10 mouse cellular contexts compared by ENCODE assay signal in genomic region chr4:144997887-144998658, GRCm38 (mm10).
DNase-seq lines count a peak whose midpoint lies in the region; ATAC-seq and TF ChIP-seq lines count a peak whose summit lies in the region.
"Had no signal": no experiment of that assay in that cellular context is flagged by ENCODE, and none has a peak within 500 bp of the region (broad histone marks: within the 10 kb centered on the region; RNA-seq: fewer than 3 reads in every experiment).

No protein-coding gene starts in this region.

- H3K4me1 ChIP-seq in liver, embryonic 12.5 days: peaks cover 52% of the 10 kb centered on the region
- H3K4me1 ChIP-seq in brown adipose tissue, adult 24 weeks (ENCODE audit: control insufficient read depth, insufficient read depth, insufficient read length, low read length): peaks cover 51% of the 10 kb centered on the region
- H3K4me1 ChIP-seq in kidney, postnatal 0 days (replicated peaks; ENCODE audit: insufficient read depth, low read length): peaks cover 45% of the 10 kb centered on the region
- H3K4me1 ChIP-seq in forebrain, embryonic 11.5 days (replicated peaks; ENCODE audit: control insufficient read depth, insufficient read depth, low read length): peaks cover 5% of the 10 kb centered on the region; the same call in 1 of the 2 replicates

- H3K9ac ChIP-seq in liver, embryonic 12.5 days: no peak overlapping the region
- H3K9ac ChIP-seq in kidney, postnatal 0 days (ENCODE audit: low read depth, low read length): no peak overlapping the region
- no peak overlapping the region for H3K9ac ChIP-seq in forebrain, embryonic 11.5 days (ENCODE audit: low read length)
- H3K9ac ChIP-seq: hindbrain, embryonic 13.5 days had no signal

- H3K4me3 ChIP-seq in liver, embryonic 12.5 days: no peak overlapping the region
- H3K4me3 ChIP-seq in brown adipose tissue, adult 24 weeks (ENCODE audit: insufficient read depth, low read depth, low read length): no peak overlapping the region
- no peak overlapping the region for H3K4me3 ChIP-seq in kidney, postnatal 0 days (replicated peaks; ENCODE audit: low read depth, low read length)
- H3K4me3 ChIP-seq in forebrain, embryonic 11.5 days (ENCODE audit: low read depth, low read length): no peak overlapping the region
- H3K4me3 ChIP-seq: hindbrain, embryonic 13.5 days had no signal

- 0 out of 2 replicates have a peak overlapping the region, but pooled peaks have one; percentile 8 for H3K27ac ChIP-seq in liver, embryonic 12.5 days
- H3K27ac ChIP-seq in brown adipose tissue, adult 24 weeks (replicated peaks; ENCODE audit: low read depth, low read length): peak overlapping the region; percentile 66
- peak overlapping the region; percentile 96 for H3K27ac ChIP-seq in kidney, postnatal 0 days
- H3K27ac ChIP-seq in forebrain, embryonic 11.5 days (ENCODE audit: low read depth, low read length): no peak overlapping the region
- H3K27ac ChIP-seq: hindbrain, embryonic 13.5 days had no signal

- 53% methylated on average over 3 of the region's 3 CpGs for WGBS in liver, embryonic 12.5 days (ENCODE audit: insufficient replicate concordance)
- WGBS in kidney, postnatal 0 days: 34% methylated on average over 3 of the region's 3 CpGs
- WGBS in forebrain, embryonic 11.5 days: 75% methylated on average over 3 of the region's 3 CpGs

- no peak for DNase-seq in liver
- peak; percentile 52 for DNase-seq in kidney, postnatal 0 days (ENCODE audit: low spot score)
- no peak for DNase-seq in gastrocnemius, postnatal 10 days
- DNase-seq in frontal cortex, postnatal 36 days (ENCODE audit: low spot score in 2 of 2): no peak
- DNase-seq in forebrain, embryonic 11.5 days (ENCODE audit: low spot score): no peak
- DNase-seq: spleen, adult 18-20 months had no signal

- 0 out of 2 replicates have a peak, but pooled peaks cover 3% of the 10 kb centered on the region for H3K36me3 ChIP-seq in liver, embryonic 12.5 days
- no peaks in the 10 kb centered on the region for H3K36me3 ChIP-seq in kidney, postnatal 0 days (ENCODE audit: insufficient read depth, low read length)
- H3K36me3 ChIP-seq in forebrain, embryonic 11.5 days (ENCODE audit: control insufficient read depth, insufficient read depth, low read length): no peaks in the 10 kb centered on the region

- no peak overlapping the region for H3K4me2 ChIP-seq in liver, embryonic 12.5 days
- H3K4me2 ChIP-seq in kidney, postnatal 0 days (ENCODE audit: low read length): no peak overlapping the region
- no peak overlapping the region for H3K4me2 ChIP-seq in forebrain, embryonic 11.5 days (ENCODE audit: low read depth, low read length, severe bottlenecking)
- H3K4me2 ChIP-seq: hindbrain, embryonic 13.5 days had no signal

- H3K9me3 ChIP-seq in liver, embryonic 12.5 days (replicated peaks): no peaks in the 10 kb centered on the region
- H3K9me3 ChIP-seq in kidney, postnatal 0 days (replicated peaks; ENCODE audit: low read length): no peaks in the 10 kb centered on the region
- no peaks in the 10 kb centered on the region for H3K9me3 ChIP-seq in forebrain, embryonic 11.5 days (ENCODE audit: control insufficient read depth, low read length)
- H3K9me3 ChIP-seq: hindbrain, embryonic 13.5 days had no signal

- no peaks in the 10 kb centered on the region for H3K27me3 ChIP-seq in liver, embryonic 12.5 days (replicated peaks)
- H3K27me3 ChIP-seq in kidney, postnatal 0 days (ENCODE audit: insufficient read depth, low read length): no peaks in the 10 kb centered on the region
- H3K27me3 ChIP-seq in forebrain, embryonic 11.5 days (ENCODE audit: control insufficient read depth, insufficient read depth, low read length): no peaks in the 10 kb centered on the region
- H3K27me3 ChIP-seq: hindbrain, embryonic 13.5 days had no signal

- no peak for ATAC-seq in liver, embryonic 12.5 days
- ATAC-seq in kidney, postnatal 0 days (replicated peaks; ENCODE audit: low FRiP score, low read depth): no peak
- ATAC-seq in neutrophil, adult 5-6 weeks (ENCODE audit: extremely low read depth, insufficient number of reproducible peaks, low FRiP score, poor library complexity, severe bottlenecking): peak; percentile 55; the same call in 1 of the 2 replicates
- no peak for ATAC-seq in forebrain, embryonic 11.5 days (replicated peaks; ENCODE audit: low FRiP score)

- TF ChIP-seq CTCF in kidney, postnatal 0 days (IDR thresholded peaks at IDR 0.05; ENCODE audit: low read depth): no peak
